Mouse (Mus musculus) bone marrow macrophage, adult 2 months (primary cell): ENCODE results near the gene Astn1. TPM values are rescaled to one million over a fixed set of nuclear protein-coding genes. Genes with fewer than 3 reads are reported as not detected.

Source experiments
- H3K27ac ChIP-seq: 2 replicates; pipeline ENCODE4 v1.5.1; 2012; ENCODE audit warnings: low read depth, low read length; ENCODE audit not compliant: insufficient read depth
- H3K4me1 ChIP-seq: 2 replicates; pipeline ENCODE4 v1.6.1; 2012; ENCODE audit warnings: low read length; ENCODE audit not compliant: control insufficient read depth, insufficient read depth
- H3K4me3 ChIP-seq: 2 replicates; pipeline ENCODE4 v1.5.1; 2012; ENCODE audit warnings: mild to moderate bottlenecking, low read length, moderate library complexity; ENCODE audit not compliant: insufficient read depth
- CTCF ChIP-seq: IDR thresholded peaks from 2 replicates; pipeline ENCODE4 v1.5.1; 2012; ENCODE audit warnings: low read depth, mild to moderate bottlenecking, low read length, moderate library complexity
- POLR2A ChIP-seq: IDR thresholded peaks from 2 replicates; pipeline ENCODE4 v1.6.1; 2012; ENCODE audit warnings: mild to moderate bottlenecking, low read depth, low read length, borderline replicate concordance
- polyA plus RNA-seq: library from polyadenylated mRNA; stranded (reverse); fragments of >200 nt; gene quantifications from 2 replicates; pipeline ENCODE4 v1.2.4, GENCODE M21; 2012; ENCODE audit not compliant: missing spikeins, insufficient read depth, insufficient read length

Astn1 gene
- polyA plus RNA-seq, 1 experiment = not detected

DNA sequence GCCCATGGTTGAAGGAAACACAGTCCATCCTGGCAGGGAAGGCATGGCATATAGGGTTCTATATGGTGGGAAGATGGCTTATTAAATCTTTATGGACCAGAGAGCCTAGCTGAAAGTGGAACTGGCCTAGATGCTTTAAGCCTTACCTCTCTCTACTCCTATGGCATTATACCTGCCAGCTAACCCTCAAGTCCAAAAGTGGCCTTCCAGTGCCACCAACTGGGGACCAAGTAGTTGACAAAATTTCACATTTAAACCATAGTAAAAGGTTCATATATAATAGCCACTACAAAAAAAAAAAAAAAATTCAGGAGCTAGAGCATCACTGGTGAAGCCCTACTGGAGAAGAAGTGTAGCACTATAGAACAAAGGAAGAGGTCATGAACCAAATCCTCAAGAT, 150.0 kb downstream of the Astn1 start:
- no peak overlapping the region for H3K27ac ChIP-seq
- H3K4me1 ChIP-seq = no peaks in the 10 kb centered on the region
- no peak for TF ChIP-seq CTCF
- TF ChIP-seq POLR2A = no peak
- no peak overlapping the region for H3K4me3 ChIP-seq

DNA sequence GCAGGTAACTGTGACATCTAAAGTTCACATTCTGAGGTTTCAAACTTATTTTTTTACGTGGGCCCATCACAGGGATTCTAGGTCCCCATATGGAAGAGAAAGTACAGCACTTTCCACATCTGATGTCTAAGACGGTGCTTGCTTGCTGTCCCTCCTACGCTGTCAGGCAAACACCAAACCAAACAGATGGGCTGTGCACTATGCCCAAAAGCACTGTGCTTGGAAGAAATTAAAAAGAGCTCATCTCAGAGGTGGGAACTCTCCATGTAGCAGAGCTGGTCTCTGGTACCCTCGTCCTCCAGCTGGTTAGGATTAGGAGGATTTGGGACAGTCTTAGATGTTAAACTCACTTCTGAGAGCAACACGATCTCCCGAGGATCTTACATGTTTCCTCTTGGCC, 150.6 kb downstream of the Astn1 start:
- no peaks in the 10 kb centered on the region for H3K4me1 ChIP-seq
- TF ChIP-seq POLR2A (no peak), CTCF (no peak)
- H3K27ac ChIP-seq = no peak overlapping the region
- no peak overlapping the region for H3K4me3 ChIP-seq

DNA sequence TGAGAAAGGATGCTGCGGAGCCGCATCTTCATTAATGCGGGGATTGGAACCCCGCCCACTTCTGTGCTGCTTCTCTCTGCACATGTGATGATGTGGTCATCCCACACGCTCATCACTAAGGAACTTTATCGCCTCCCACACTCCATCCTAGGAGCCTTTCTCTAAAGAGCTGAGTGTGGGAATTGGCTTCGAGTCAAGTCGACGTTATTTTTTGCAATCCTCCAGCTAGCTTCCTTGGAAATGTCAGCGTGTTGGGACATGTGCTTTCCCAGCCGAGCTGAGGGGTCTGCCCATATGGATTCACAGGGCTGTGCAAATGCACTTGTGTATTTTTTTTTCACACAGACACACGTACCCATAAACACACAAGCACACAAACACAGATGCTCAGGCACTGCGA, 151.5 kb downstream of the Astn1 start:
- Histone ChIP-seq H3K27ac (no peak overlapping the region), H3K4me1 (no peaks in the 10 kb centered on the region), H3K4me3 (no peak overlapping the region)
- no peak for TF ChIP-seq CTCF
- TF ChIP-seq POLR2A = no peak

DNA sequence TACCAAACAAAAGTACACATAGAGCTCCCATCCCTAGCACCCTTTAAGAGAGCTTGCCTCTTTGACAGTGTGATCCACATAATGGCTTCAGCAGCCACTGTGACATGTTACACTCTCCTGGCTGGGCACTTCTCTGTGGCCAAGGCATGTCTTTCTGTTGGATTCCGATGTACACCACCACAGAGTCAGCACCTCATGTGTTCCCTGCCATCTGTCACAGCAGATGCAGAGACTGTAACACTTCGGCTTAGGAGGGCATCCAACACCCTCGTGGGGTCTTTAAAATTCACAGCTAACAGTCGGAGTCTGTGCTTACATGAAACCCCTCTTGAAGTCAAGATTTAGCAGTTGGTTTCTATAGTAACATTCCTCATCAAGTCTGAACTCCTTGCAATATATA, 154.5 kb downstream of the Astn1 start:
- TF ChIP-seq CTCF (no peak), POLR2A (no peak)
- H3K27ac ChIP-seq = no peak overlapping the region
- H3K4me3 ChIP-seq = no peak overlapping the region
- no peaks in the 10 kb centered on the region for H3K4me1 ChIP-seq

DNA sequence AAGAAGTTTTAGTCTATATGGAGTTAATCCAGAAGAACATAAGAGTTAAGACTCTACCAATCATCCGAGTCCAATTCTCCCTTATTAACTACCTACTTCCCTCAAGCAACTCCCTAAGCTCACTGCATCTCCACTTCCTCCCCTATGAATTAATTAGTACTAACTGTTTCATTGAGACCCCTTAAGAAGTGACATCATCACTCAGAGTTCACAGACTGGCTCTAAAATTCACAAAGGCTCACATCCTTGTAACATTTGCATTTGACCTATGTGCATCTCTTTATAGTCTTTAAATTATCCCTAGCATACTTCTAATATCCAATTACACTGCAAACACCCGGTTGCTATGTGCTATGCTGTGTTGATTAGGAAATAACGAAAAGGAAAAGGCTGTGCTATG, 174.1 kb downstream of the Astn1 start:
- no peak overlapping the region for H3K4me3 ChIP-seq
- no peak overlapping the region for H3K27ac ChIP-seq
- TF ChIP-seq POLR2A = no peak
- no peak for TF ChIP-seq CTCF
- no peaks in the 10 kb centered on the region for H3K4me1 ChIP-seq

DNA sequence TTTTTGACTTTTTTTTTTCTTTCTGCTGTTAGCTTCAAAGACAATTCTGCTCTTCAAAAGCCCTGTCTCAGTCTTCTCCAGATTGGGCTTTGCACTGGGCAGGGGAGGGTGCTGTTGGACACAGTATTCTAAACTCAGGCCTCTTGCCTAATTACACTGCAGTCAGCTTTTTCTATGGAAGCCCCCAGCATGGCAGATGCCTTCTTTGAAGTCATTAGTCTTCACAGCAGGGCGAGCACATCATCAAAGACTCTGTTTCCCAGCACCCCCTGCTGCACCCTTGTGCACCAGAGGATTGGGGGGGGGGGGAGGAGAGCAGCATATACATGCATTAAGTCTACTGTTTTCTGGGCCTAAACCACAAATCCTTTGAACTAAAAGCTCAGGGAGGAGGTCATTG, 174.8 kb downstream of the Astn1 start:
- H3K27ac ChIP-seq = no peak overlapping the region
- H3K4me3 ChIP-seq = no peak overlapping the region
- H3K4me1 ChIP-seq = no peaks in the 10 kb centered on the region
- TF ChIP-seq CTCF = no peak
- TF ChIP-seq POLR2A = no peak

DNA sequence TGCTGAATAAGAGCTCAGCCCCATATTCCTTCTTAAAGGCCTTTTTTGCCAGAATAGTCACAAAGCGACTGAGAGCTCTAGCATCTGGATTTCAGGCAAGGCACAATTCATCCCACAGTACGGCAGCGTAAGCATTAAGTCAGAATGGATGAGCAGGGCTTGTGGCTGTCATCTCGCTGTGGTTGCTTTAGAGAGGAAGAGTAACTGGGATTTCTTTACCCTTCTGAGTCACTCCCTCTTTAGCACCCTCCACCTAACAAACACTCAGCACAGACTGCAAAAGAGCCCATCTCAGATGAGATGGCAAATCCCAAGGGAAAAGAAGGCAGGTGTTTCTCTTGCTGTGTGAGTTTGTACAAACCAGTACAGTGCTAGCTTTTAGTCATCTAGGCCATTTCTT, 183.0 kb downstream of the Astn1 start:
- TF ChIP-seq CTCF (no peak), POLR2A (no peak)
- Histone ChIP-seq H3K27ac (no peak overlapping the region), H3K4me3 (no peak overlapping the region), H3K4me1 (no peaks in the 10 kb centered on the region)

DNA sequence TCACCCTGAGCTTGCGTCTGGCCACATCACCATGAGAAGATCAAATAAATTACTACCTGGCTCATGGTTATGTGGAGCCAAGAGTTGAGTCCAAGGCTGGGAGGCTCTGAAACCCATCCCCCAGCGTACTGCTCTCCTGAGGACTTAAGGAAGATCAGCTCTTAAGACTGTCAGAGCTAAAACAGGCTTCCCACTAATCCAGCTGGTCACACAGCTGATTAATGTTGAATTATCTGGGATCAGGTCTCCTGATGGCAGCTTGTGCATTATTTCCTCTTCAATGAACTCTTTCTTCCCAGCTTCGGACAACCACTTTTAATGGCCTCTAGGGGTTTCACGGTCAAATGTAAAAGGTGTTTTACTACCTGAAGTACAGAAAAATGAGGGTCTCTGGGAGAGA, 184.4 kb downstream of the Astn1 start:
- Histone ChIP-seq H3K4me3 (no peak overlapping the region), H3K4me1 (no peaks in the 10 kb centered on the region), H3K27ac (no peak overlapping the region)
- TF ChIP-seq CTCF (no peak), POLR2A (no peak)

DNA sequence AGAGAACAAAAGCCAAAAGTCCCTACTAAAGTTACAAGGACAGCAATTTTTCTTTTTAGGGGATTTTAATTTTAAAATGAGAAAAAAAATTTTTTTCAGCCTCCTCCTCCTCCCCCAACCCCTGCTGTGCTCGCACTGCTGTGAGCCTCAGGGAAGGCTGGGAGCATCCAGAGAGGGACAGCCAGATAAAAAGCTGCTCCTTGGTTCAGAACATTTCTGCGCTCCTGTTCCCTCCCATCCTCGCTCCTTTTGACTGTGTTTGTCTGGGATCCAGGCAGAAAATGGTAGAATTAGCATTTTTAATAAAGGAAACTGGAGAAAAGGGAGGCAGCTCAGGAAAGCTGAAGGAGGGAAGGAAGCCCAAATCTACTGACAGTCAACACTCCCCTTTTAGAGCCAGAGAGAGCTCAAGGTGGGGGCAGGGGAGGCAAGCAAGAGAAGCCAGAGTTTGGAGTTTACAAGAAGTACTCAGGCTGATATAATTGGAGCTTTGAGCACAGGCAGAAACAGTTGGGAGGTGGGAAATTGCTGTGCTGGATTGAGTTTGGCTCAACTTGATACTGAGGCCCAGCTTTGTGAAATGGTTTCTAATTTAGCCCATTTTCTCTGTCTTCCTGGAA, 185.6 kb downstream of the Astn1 start:
- no peak overlapping the region for H3K27ac ChIP-seq
- H3K4me1 ChIP-seq = no peaks in the 10 kb centered on the region
- no peak overlapping the region for H3K4me3 ChIP-seq
- TF ChIP-seq CTCF (no peak), POLR2A (no peak)

DNA sequence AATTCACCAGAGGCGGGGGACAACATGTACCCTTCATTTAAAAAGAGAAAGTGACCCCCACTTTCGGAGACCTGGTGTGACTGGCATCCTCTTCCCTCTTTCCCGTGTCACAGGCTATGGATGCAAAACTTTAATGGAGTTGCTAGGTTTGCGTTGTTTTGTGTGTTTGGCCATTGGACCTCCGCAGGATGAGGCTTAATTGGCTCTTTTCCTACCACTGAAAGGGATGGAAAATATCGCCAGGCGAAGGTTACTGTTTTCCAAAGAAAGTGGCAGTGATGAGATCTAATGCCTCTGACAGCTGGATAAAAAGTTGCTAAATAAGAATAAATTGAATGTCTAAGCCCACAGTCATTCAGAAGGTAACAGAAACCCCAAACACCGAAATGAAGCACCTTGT, 186.2 kb downstream of the Astn1 start:
- no peak overlapping the region for H3K4me3 ChIP-seq
- no peak overlapping the region for H3K27ac ChIP-seq
- no peak for TF ChIP-seq POLR2A
- no peak for TF ChIP-seq CTCF
- no peaks in the 10 kb centered on the region for H3K4me1 ChIP-seq

DNA sequence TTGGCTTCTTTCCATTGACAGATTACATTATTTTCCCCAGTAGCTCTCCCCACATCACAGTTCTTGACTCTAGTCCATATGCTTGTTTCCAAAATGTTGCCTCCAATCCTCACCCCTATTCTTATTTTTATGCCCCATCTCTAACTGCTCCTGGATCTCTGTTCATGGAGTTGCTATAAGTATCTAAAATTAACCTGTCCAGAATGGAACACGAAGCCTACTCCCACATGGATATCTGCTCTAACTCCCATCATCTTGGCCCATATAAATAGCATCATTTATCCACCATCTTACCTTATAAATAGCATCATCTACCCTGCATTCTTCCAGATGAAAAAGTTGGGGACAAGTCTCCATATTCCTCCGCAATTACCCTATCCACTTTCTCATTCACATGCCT, 187.5 kb downstream of the Astn1 start:
- no peak overlapping the region for H3K27ac ChIP-seq
- TF ChIP-seq POLR2A (no peak), CTCF (no peak)
- H3K4me3 ChIP-seq = no peak overlapping the region
- no peaks in the 10 kb centered on the region for H3K4me1 ChIP-seq
